Mouse (Mus musculus) activated CD4-positive, CD25-positive, alpha-beta regulatory T cell, adult 4 months (primary cell): ENCODE results near the gene Rin1. TPM values are rescaled to one million over a fixed set of nuclear protein-coding genes. Genes with fewer than 3 reads are reported as not detected.

Experiments used
- ATAC-seq: one replicate; pipeline ENCODE4 v1.8.0; 2017
- polyA plus RNA-seq, 2 experiments: library from polyadenylated mRNA; unstranded; fragments of 100-300 nt; shearing (Covaris generic); gene quantifications; one replicate each; pipeline ENCODE4 v1.2.1; 2017

Gene Rin1
- polyA plus RNA-seq, 2 experiments from 2014 or later, result 0.13 TPM; not detected in 1

DNA sequence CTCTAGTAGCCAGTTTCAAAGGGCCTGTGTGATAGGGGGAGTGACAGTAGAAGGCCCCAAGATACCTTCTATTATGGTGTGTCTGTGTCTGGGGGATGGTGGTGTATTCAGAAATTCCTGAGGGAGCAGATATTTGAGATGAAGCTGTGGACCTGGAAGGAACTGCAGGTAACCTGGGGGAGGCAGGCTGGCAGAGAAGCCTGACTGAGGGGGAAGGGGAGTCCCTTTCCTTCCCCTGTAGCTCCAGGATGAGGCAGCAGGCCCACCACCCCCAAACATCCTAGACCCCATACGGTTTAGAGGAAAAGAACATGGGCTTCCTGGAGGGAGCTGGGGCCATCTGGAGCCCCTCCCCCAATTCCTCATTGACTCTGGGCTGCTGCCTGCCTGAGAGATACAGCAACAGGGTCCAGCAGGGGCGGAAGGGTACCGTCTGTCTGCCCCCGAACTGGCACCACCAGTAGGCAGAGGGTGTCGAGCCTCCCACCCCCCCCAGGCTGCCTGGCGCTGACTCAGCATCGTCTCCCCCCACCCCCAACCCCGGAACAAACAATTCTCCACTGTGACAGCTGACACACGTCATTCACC lies 45.7 kb downstream of the Rin1 start:
- no peak for ATAC-seq

DNA sequence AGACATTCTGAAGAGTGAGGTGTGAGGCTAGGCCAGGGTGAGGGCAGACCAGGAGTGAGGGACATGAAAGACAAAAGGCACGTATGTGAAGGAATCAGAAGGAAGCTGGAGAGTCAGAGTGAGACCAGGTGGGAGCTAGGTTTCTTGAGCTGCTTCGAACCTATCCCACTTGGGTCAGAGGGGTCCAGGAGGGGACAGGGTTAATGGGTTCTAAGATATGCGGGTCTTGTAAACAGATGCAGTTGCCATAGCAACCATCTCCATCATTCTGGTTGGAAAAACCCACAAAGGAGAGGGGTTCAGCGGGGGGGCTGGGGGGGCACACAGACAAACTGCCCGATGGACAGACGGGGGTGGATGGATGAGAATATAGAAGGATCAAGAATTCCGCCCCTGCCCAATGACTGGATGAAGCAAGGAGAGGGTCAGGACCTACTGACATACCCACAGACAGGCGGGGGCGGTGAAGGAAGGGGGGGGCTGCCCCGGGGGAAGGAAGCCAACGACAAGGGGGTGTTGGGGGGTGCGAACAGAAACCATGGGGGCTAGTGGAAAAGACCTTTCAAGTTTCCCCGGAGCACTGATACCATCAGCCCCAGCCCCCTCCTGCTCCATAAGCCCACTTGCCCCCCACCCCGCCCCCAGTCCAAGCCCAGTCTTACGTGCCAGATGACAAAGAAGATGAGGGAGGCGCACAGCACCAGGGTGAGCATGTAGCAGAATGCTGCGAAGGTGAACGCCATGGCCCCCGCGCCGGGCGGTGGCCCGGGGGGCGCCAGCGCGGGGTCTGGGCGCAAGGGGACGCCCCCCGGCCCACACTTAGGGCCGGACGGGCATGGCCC lies 47.5 kb downstream of the Rin1 start:
- no peak for ATAC-seq

DNA sequence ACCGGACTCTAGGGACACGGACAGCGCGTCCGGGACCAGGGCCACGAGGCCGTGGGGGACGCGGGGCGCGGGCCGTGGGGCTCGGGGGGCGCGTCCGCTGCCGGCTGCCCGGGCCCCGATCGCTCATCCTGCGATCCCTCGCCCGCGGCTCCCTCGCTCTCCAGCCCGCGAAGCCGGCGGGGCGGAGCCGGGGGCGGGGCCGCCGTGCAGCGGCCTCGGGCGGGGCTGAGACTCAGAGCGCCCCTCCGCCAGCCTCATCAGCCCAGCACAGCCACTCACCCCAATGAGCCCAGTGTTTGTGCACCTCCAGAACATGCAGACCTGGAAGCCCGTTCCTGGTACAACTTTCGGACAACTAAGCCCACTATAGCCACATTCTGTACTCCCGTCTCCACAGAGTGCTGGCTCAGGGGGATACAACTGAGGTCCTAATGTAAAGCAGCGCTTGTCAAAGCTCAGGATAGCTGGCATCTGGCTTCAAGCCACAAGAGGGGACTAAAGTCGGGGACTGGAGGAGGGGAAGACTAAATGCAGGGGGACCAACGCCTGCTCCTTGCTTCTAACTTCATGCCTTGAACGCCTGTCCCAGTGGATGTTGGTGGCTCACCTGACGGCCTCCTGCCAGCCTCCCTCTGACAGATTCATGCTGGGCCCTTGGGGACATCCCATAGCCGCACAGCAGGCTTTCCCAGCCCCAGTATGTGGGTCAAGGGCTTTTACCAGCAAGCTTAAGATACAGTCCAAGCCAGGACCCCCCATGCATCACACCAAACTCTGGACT lies 48.3 kb downstream of the Rin1 start, which contains the start of gene Cnih2:
Gene Cnih2 (minus strand): TSS at position 159 of the 781 bp plus-strand sequence.
- peak; percentile 44 for ATAC-seq

GRCm38 (mm10) chr19:5106074-5106473 lies 55.8 kb downstream of the Rin1 start:
- no peak for ATAC-seq

Other genes with a start within 250 kb of the Rin1 start
- gene Gm21992, start 238.9 kb upstream of the Rin1 start, polyA plus RNA-seq, result 10 to 100 TPM; 36.1 to 36.5 TPM
- 10 to 100 TPM; 18.3 to 54.9 TPM for gene Rbm14, start 238.8 kb upstream of the Rin1 start, polyA plus RNA-seq
- 100 to 1,000 TPM in 1 of 2 experiments, 10 to 100 TPM in 1; 94.7 to 162 TPM for gene Ccs, start 211.1 kb upstream of the Rin1 start, polyA plus RNA-seq
- not detected for gene Ccdc87, start 211.1 kb upstream of the Rin1 start, polyA plus RNA-seq
- gene Ctsf, start 195.4 kb upstream of the Rin1 start, polyA plus RNA-seq, result under 1 TPM; 0.66 to 0.67 TPM
- not detected for gene Actn3, start 172.6 kb upstream of the Rin1 start, polyA plus RNA-seq
- gene Zdhhc24, start 171.8 kb upstream of the Rin1 start, polyA plus RNA-seq, result 1 to 10 TPM; 6.3 to 6.7 TPM
- 1 to 10 TPM in 1 of 2 experiments, not detected in 1; 1.4 TPM for gene Bbs1, start 143.9 kb upstream of the Rin1 start, polyA plus RNA-seq
- gene Dpp3, start 122.2 kb upstream of the Rin1 start, polyA plus RNA-seq, result 10 to 100 TPM; 38.4 to 59.4 TPM
- gene Peli3, start 107.4 kb upstream of the Rin1 start, polyA plus RNA-seq, result under 1 TPM in 1 of 2 experiments, not detected in 1; 0.25 TPM
- gene Mrpl11, start 88.3 kb upstream of the Rin1 start, polyA plus RNA-seq, result 10 to 100 TPM; 79.9 to 91.1 TPM
- gene Npas4, start 60.2 kb upstream of the Rin1 start, polyA plus RNA-seq, result under 1 TPM; 0.32 to 0.83 TPM
- gene Slc29a2, start 26.6 kb upstream of the Rin1 start, polyA plus RNA-seq, result 1 to 10 TPM in 1 of 2 experiments, under 1 TPM in 1; 0.46 to 2.1 TPM
- gene B4gat1, start 11.7 kb upstream of the Rin1 start, polyA plus RNA-seq, result 10 to 100 TPM; 10.5 to 13.4 TPM
- under 1 TPM; 0.40 to 0.68 TPM for gene AC124502.3, start 11.6 kb upstream of the Rin1 start, polyA plus RNA-seq
- 100 to 1,000 TPM in 1 of 2 experiments, 10 to 100 TPM in 1; 91.4 to 102 TPM for gene Brms1, start 9.1 kb upstream of the Rin1 start, polyA plus RNA-seq
- gene Cd248, start 17.6 kb downstream of the Rin1 start, polyA plus RNA-seq, result not detected
- not detected for gene Tmem151a, start 35.0 kb downstream of the Rin1 start, polyA plus RNA-seq
- 10 to 100 TPM; 49.2 to 51.1 TPM for gene Yif1a, start 38.1 kb downstream of the Rin1 start, polyA plus RNA-seq
- gene Cnih2, start 48.0 kb downstream of the Rin1 start, polyA plus RNA-seq, result not detected
- 100 to 1,000 TPM; 118 to 143 TPM for gene Rab1b, start 56.6 kb downstream of the Rin1 start, polyA plus RNA-seq
- gene Klc2, start 68.1 kb downstream of the Rin1 start, polyA plus RNA-seq, result 1 to 10 TPM; 4.6 to 6.7 TPM
- 10 to 100 TPM; 15.7 to 16.3 TPM for gene Pacs1, start 222.6 kb downstream of the Rin1 start, polyA plus RNA-seq
- 100 to 1,000 TPM; 299 to 359 TPM for gene Sf3b2, start 245.0 kb downstream of the Rin1 start, polyA plus RNA-seq
- gene Gal3st3, start 247.8 kb downstream of the Rin1 start, polyA plus RNA-seq, result under 1 TPM in 1 of 2 experiments, not detected in 1; 0.13 TPM